Mouse (Mus musculus) inflammation-experienced regulatory T-cells, adult 6 months (primary cell): ENCODE data around the gene Srp72. TPM values are rescaled to one million over a fixed set of nuclear protein-coding genes. Genes with fewer than 3 reads are reported as not detected.
"Not testable (repeated sequence)": the region's sequence is repeated elsewhere in the genome, so short reads cannot be mapped to it uniquely, and the experiment has no call there.

ENCODE experiments used
- ATAC-seq: one replicate; pipeline ENCODE4 v1.8.0; 2017
- polyA plus RNA-seq, 3 experiments: library from polyadenylated mRNA; unstranded; fragments of 100-300 nt; shearing (Covaris generic); gene quantifications; one replicate each; pipeline ENCODE4 v1.2.1; 2017

Gene Srp72
- polyA plus RNA-seq, 3 experiments from 2014 or later = 121 to 153 (median 146) TPM

DNA sequence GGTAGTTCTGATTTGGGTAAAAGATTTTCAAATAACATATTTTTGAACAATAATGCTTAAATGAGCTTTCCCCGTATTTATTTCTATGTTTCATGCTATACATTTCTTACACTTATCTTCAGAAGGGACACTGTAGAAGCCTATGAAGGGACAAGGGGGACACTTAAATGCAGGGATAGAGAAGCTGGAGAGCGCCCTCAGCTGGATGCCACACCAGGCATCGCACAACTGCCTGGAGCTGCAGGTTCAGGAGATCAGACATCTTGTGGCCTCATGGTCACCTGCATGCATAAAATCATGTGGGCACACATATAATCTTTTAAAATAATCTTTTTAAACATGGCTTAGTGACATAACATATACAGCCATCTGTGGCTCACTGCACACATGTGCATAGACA lies 9.8 kb upstream of the Srp72 start:
- no peak for ATAC-seq

DNA sequence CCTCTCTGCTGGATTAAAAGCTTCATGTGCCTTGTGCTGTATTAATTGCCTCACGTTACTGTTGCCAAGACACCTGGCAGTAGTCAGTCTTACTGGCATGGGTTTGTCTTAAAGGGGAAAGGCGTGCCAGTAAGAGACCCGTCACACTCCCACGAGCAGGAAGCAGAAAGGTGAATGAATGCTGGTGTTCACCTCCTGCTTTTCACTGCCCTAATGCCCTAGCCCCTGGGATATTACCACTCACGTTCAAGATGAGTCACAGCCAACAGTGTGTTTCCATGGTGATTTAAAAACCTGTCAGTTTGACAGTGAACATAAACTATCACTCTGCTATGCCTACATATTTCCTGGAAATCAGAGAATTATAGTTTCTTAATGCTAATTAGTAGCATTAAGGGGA lies 5.2 kb upstream of the Srp72 start:
- no peak for ATAC-seq

DNA sequence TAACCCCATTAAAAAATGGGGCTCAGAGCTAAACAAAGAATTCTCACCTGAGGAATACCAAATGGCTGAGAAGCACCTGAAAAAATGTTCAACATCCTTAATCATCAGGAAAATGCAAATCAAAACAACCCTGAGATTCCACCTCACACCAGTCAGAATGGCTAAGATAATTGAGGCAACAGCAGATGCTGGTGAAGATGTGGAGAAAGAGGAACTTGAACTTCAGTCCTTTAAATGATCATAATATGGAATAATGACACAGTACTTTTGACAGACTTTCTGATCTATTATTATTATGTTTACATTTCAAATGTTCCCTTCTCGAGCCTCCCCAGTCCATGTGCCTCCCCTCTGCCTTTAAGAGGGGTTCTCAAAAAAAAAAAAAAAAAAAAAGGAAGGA lies 3.4 kb upstream of the Srp72 start:
- not testable (repeated sequence) for ATAC-seq

DNA sequence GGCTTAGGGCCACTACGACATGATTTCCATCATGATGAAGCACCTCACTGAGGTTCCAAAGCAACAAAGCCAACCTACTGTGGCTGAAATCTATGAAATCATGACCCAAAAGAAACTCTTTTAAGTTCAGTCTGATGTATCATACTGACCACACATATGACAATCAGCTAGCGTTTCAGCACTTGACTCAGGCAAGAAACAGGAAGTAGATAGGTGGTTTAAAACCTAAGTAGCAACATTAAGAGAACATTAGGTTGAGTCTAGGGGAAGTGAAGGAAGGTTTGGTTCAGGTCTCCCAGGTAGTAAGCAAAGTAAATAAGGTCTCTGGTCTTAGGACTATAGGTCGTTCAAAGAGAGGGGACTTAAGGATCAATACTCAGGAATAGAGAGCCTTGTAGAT lies 995 bp upstream of the Srp72 start:
- ATAC-seq = no peak

DNA sequence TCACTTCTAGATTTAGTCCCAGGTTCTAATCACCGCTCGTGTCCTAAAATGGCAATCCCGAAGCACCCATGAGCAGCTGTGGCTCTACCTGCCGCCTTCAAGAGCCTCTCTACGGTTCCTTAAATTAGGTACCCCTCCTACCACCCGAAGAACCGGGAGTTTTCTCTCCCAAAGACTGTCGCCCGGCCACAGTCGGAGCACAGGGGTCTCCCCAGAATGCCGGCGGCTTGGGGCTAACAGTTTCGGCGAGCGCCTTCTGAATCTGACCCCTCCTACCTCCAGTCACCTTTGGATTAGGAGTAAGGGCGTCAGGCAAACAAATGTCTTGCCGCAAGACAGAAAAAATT lies 303 bp upstream of the Srp72 start:
- peak; percentile 4 for ATAC-seq

DNA sequence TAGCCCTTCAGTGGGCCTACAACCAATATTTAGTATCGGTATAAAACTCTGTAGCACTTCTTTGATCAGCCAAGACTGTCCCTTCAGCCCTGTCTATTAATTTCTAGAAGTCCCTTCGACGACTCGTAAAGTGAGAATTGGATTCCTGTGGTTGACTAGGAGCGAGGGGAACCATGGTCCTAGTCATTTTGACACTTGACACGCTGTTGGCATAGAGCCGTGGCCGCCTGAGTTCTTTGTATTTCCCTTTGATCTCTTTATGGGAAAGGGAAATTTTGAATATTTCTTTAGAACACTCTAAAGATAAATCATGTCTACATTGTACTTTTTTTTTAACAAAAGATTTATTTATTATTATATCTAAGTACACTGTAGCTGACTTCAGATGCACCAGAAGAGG lies 1.3 kb downstream of the Srp72 start:
- ATAC-seq = no peak

DNA sequence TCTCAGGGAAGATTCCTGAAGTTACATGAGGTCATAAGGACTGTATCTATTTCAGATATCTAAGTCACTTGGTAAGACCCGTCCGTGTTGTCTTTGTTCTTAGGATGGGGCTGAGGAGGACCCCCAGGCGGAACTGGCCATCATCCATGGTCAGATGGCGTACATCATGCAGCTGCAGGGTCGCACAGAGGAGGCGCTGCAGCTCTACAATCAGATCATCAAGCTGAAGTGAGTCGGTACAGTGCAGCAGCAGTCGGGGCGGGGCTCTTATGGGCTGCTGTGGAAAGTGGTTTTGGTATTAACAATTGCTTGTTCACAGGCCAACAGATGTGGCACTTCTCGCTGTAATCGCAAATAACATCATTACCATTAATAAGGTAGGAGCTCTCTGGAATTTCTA lies 9.5 kb downstream of the Srp72 start:
- no peak for ATAC-seq

DNA sequence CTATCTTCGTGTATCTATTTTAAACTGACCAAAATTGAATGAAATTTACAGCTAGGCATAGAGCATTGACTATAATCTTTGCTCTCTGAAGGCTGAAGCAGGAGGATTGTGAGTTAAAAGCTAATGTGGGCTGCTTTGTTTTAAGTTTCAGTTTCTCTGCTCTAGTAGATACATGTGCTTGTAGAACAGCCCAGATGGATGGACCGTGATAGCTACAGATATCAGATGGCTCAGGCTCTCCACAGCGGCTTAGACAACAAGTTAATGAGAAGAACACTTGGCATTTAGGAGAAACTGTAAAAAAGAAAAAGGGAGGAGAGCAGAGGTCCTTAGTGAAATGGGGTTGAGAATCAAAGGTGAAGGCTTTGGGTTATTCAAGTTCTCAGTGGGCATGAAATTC lies 16.3 kb downstream of the Srp72 start:
- no peak for ATAC-seq

DNA sequence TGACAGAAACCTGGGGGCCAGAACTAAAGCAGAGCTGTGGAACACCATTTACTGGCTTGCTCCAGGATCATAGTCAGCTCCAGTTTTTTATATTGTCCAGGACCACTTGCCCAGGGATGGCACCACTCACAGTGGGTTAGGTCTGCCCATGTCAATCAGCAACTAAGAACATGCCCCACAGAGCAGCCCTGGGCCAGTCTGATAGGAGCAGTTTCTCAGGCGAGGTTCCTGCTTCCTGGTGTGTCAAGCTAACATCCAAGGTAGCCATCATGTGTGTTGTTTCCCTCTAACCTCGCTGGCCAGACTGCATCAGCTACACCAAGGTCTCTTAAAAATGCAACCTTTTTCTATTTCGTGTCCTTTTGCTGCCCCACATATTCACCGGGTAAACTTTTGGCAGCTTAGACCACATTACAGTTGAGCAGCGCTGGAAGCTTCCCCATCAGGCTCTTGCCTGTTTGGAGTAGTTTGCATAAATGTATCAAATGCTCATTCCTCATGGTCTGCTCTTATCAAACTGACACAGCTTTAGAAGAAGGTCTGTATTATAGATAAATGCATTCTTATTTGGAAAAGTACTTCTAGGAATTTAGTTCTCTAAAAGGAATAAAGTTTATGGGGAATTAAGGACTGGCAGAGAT lies 18.8 kb downstream of the Srp72 start:
- ATAC-seq = no peak

DNA sequence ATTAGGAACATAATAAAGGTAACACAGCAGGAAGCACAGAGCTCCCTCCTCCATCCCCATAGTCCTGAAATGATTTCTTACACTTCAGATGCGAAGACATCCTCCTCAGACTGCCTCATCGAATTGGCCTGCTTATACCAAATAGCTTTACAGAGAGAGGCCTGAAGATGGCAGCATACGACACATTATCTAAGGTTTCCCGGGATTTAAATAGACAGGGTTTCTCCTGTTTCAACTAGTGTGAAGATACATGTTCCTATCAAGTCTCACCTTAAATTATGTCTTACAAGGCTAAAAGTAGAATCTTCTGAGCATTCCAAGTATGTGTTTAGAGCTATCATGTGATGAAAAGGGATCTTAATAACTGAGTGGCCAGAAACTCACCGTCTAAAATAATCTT lies 23.9 kb downstream of the Srp72 start:
- no peak for ATAC-seq

DNA sequence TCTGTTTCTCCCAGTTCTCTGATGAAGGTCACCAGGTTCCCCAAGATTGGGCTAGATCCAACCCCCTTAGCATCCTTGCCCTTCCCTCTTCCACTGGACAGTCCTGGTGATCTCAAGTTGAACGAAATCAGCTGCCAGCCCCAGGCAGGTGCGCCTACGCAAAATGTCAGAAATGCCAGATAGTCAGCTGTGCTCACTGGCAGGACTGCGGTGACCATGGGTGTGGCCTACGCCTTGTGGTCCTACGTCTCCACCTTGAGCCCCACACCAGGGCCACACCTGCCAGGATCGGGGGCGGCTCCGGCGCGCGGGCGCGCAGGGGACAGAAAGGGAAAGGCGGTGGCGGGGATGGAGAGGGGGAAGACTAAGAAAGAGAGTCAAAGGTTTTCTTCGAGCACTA lies 26.7 kb downstream of the Srp72 start:
- ATAC-seq = no peak

DNA sequence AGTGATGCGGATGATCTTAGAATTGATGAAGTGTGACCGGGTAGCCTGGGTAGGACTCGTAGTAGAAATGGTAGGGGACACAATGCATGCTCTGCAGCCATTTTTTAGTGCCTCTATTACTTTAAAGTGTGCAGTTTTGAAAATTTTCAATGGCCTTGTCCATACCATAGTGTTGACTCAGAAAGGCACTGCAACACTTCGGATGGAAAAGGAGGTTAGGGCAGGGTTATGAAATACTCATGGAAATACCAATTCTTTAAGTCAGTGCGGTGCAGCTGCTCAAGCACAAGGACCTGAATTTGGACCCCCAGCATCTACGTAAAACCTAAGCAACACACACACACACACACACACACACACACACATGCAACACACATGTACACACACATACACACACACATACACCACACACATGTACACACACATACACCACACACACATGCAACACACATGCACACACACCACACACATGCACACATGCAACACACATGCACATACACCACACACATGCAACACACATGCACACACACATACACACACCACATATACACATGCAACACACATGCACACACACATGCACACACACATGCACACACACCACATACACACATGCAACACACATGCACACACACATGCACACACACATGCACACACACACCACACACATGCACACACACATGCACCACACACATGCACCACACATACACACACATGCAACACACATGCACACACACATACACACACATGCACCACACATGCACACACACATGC lies 29.8 kb downstream of the Srp72 start, which contains the start of gene Arl9:
Arl9 (plus strand) TSS at position 5 of the 771 bp plus-strand sequence.
- ATAC-seq = no peak

DNA sequence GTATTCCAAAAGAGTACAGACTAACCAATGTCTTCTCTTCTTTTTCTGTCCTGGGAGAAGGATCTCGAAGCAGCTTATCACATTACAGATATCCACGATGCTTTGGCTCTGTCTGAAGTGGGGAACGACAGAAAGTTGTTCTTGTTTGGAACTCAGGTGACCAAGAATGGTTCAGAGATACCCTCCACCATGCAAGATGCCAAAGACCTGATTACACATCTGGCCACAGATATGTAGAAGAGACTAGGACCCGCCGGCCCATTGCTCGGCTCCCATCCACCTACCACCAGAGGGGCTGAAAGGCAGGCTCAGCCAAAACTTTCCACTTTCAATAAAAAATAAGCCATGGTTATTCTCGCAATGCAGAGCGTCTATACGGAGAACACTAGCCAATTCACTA lies 35.9 kb downstream of the Srp72 start:
- no peak for ATAC-seq

DNA sequence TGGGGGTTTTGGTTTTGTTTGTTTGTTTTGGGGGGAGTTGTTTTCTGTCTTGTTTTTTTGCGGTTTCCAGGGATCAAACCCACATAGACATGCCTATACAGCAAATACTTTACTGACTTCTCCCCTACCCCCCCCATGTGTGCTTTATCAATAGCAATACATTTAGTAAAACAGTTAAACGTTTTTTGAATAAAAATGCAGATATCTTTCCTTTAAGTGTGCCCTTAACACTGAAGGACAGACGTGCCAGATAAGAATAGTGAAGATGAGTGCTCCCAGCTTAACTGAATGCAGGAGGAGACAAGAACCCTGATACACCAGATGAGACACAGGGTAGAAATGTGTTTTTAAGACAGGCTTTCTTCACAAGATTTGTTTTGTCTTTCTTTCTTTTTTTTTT lies 36.6 kb downstream of the Srp72 start:
- no peak for ATAC-seq

DNA sequence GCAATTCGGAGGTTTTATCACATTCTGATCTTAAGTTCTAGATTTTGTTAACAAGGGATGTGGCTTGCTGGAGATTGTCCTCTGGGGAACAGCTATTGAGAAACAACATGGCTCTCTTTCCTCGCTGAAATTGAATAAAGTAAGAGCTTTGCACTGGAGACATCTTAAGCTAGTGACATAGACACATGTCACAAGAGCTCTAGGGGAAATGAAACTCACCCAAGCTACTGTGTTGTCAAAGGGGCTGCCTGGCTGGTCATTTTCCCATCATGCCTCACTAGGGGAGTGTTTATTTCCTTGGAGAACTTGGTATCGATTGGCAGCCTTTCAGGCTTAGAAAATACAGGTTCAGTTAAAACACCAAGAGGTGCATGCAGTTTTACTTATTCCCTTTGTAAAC lies 38.7 kb downstream of the Srp72 start:
- ATAC-seq = no peak

DNA sequence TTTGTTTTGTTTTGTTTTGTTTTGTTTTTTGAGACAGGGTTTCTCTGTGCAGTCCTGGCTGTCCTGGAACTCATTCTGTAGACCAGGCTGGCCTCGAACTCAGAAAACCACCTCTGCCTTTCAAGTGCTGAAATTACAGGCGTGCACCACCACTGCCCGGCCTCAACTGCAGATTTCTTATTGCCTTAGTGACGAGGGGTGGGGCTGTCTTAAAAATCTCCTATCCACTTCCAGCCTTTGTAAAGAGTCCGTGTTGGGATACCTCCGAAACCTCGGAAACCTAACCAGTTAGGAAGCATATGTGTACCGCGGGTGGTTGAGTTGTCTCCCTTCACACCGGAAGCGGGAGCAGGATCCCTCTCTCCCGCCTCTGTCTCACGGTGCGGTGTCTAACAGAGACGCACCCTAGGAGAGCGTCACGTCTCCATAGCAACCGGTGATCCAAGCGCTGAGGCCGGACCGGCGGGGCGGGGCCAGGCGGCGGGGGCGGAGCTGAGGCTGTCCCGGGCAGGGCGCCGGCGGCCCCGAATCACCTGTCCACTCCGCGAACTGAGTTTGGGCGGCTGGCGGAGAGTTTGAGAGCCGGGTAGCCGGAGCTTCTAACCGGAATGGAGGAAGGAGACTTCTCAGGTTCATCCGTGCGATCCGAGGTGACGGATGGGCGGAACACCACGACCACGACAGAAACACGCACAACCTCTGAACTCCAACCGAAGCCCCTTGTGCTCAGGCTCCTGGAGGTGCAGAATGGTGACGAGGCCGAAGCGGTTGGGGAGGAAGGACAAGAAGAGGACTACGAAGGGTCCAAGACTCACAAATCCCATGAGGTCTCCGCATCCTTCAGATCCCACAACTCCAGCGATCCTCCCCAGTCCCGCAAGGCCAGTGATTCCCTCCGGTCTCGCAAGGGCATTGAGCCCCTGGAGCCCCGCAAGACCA lies 41.3 kb downstream of the Srp72 start, which contains the start of gene Thegl:
Thegl (plus strand) TSS at position 480 of the 939 bp plus-strand sequence.
- peak; percentile 85 for ATAC-seq

DNA sequence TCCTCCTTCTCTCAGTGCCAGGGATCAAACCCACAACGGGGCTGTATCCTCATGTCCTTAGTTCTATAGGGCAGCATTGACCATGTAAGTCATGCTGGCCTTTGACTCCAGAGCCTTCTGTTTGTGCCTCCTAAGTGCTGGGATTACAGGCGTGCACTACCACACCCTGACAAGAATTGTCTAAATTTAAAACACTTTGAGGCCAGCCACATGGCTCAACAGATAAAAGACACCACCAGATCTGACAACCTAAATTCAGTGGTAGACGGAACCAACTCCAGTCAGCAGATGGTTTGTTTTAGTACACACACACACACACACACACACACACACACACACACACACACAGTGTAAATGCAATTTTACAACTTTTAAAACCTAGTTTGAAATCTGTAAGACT lies 53.6 kb downstream of the Srp72 start:
- no peak for ATAC-seq

DNA sequence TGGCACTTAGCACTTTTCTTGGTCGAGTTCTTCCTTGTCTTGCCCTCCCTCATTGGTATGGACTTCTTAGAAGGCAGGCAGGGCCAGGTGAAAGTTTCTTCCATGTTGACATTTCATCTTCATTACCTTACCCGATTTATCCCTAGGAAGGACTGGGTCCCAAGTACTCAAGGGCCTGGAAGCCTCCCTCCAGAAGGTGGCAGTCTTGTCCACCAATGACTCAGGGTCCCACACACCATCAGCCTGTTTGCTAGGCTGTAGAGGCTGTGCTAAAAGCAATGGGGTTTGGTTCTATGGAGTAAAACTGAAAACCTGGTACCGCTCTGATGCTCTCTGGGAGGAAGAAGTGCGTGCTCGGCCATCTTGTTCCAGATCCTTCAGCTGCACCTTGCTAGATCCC lies 55.3 kb downstream of the Srp72 start:
- ATAC-seq = peak; percentile 74

DNA sequence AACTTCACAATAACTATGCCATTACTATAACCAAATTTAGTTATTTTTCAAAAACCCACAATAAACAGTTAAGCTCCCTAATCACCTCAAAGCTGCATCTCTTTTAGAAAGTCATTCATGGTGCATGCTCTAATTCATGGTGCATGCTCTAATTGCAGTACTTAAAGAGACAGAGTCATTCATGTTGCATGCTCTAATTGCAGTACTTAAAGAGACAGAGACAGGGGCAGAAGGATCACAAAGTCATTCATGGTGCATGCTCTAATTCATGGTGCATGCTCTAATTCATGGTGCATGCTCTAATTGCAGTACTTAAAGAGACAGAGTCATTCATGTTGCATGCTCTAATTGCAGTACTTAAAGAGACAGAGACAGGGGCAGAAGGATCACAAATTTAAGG lies 60.6 kb downstream of the Srp72 start:
- ATAC-seq = not testable (repeated sequence)

DNA sequence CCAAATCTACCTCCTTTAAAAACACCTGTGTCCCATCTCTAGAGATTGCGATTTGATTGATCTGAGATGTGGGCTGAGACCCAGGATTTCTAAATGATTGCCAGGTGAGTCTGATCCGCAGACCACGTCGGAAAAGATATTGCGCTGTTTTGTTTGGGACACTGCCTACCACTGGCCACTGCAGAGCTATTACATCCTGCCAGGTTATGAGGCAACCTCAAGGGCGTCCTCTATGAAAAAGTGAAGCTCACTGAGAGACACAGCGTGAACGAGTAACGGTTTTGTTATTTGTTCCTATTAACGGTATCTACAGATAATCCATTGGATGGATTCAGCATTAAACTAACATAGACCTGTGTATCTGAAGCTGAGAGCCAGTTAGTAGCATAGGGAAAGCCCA lies 64.0 kb downstream of the Srp72 start:
- ATAC-seq = no peak

DNA sequence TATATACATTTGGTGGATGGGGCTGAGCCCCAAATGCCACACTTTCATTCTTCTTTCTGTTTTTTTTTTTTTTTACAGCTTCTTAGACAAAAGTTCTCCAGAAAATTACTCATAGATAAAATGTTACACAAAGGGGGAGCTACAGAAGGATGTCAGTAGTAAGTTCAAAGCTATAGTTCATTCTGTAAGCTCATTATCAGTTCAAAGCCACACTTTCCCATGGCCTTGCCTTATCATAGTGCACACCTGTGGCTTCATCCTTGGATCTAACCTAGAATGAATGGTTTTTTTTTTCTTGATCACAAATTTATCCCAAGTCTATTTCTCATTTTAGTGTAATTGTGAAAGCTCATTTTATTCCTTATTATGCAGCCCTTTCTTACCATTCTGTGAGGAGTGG lies 64.9 kb downstream of the Srp72 start:
- ATAC-seq = no peak

DNA sequence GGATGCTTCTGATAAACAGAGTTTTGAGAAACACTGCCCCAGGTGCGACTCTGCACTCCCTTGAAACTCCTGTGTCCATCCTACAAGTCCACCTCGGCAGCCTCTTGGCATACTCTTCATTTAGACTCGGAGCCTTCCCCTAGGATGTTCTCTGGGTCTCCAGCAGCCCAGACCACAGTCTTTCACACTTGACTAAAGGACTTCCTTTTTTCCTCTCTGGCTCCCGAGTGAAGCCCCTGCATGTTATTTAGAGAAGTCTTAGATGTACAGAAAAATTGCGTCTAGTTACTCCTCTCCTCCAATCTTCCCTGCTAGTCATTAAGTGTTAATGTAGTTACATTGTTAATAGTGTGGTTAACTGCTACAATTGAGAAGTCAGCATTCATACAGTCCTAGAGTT lies 69.9 kb downstream of the Srp72 start:
- no peak for ATAC-seq
